Mouse (Mus musculus) G1E-ER4 (cell line): ENCODE data around the gene Emd. TPM values are rescaled to one million over a fixed set of nuclear protein-coding genes. Genes with fewer than 3 reads are reported as not detected.

Source experiments
- GATA1 ChIP-seq: IDR thresholded peaks from one replicate; pipeline ENCODE4 v1.8.0; 2012; ENCODE audit warnings: low read length, inconsistent platforms
- polyA plus RNA-seq: library from polyadenylated mRNA; stranded (reverse); fragments of >175 nt; gene quantifications from 2 replicates; pipeline ENCODE4 v1.2.3, GENCODE M21; 2012

Emd gene
- polyA plus RNA-seq, 1 experiment: 29.1 TPM

- TF ChIP-seq GATA1: no peak
Observed at GRCm38 (mm10) chrX:74304867-74305700, 50.6 kb downstream of the Emd start, which contains the start of gene Gdi1. Gene Gdi1, plus strand, starts transcription at chrX:74304998.

Other genes starting within 250 kb of the Emd start
- gene Irak1, start 230.8 kb upstream of the Emd start, polyA plus RNA-seq: 306 and 346 TPM in 2 replicates
- not detected in 2 replicates for gene Opn1mw, start 127.2 kb upstream of the Emd start, polyA plus RNA-seq
- gene Mecp2, start 119.3 kb upstream of the Emd start, polyA plus RNA-seq: 45.0 and 52.5 TPM in 2 replicates
- not detected in 2 replicates for gene Tex28, start 86.8 kb upstream of the Emd start, polyA plus RNA-seq
- gene Tktl1, start 77.4 kb upstream of the Emd start, polyA plus RNA-seq: not detected in 2 replicates
- 66.0 and 78.5 TPM in 2 replicates for gene Flna, start 4.9 kb upstream of the Emd start, polyA plus RNA-seq
- 726 and 861 TPM in 2 replicates for gene Rpl10, start 16.1 kb downstream of the Emd start, polyA plus RNA-seq
- 34.0 and 45.5 TPM in 2 replicates for gene Taz, start 27.2 kb downstream of the Emd start, polyA plus RNA-seq
- gene Dnase1l1, start 27.6 kb downstream of the Emd start, polyA plus RNA-seq: 0.35 TPM in 2 replicates
- gene Atp6ap1, start 42.4 kb downstream of the Emd start, polyA plus RNA-seq: 10.2 and 14.1 TPM in 2 replicates
- 28.9 and 30.8 TPM in 2 replicates for gene Gdi1, start 50.3 kb downstream of the Emd start, polyA plus RNA-seq
- 33.8 and 42.2 TPM in 2 replicates for gene Fam50a, start 58.3 kb downstream of the Emd start, polyA plus RNA-seq
- 16.8 and 17.4 TPM in 2 replicates for gene Plxna3, start 74.4 kb downstream of the Emd start, polyA plus RNA-seq
- 5.7 and 8.9 TPM in 2 replicates for gene Lage3, start 98.9 kb downstream of the Emd start, polyA plus RNA-seq
- gene Ubl4a, start 118.5 kb downstream of the Emd start, polyA plus RNA-seq: 28.9 and 40.3 TPM in 2 replicates
- gene Slc10a3, start 118.7 kb downstream of the Emd start, polyA plus RNA-seq: 1.3 and 1.4 TPM in 2 replicates
- gene Fam3a, start 138.6 kb downstream of the Emd start, polyA plus RNA-seq: 5.6 and 7.3 TPM in 2 replicates
- 18.3 and 27.2 TPM in 2 replicates for gene Ikbkg, start 138.6 kb downstream of the Emd start, polyA plus RNA-seq
- 7.2 and 18.4 TPM in 2 replicates for gene G6pdx, start 174.5 kb downstream of the Emd start, polyA plus RNA-seq
- gene Gm6880, start 226.7 kb downstream of the Emd start, polyA plus RNA-seq: not detected in 2 replicates